Mouse (Mus musculus): Measurements from ENCODE around the gene Kyat1. TPM values are rescaled to one million over a fixed set of nuclear protein-coding genes. Genes with fewer than 3 reads are reported as not detected.
A peak's percentile ranks its signal among the peaks of the same experiment; 100 is the strongest.
"Not testable (repeated sequence)": the region's sequence is repeated elsewhere in the genome, so short reads cannot be mapped to it uniquely, and the experiment has no call there.

Gene Kyat1
- polyA plus RNA-seq, 2 experiments from 2014 or later, result 9.9 to 13.4 TPM

- ATAC-seq, result peak; percentile 92
Measured at GRCm38 (mm10) chr2:30171371-30171996, 34.2 kb downstream of the Kyat1 start, which contains the start of gene Endog. Gene Endog (plus strand): TSS chr2:30171493.

GRCm38 (mm10) chr2:30166677-30167076 lies 39.0 kb downstream of the Kyat1 start:
- no peak for ATAC-seq

GRCm38 (mm10) chr2:30164340-30164932 lies 41.2 kb downstream of the Kyat1 start:
- no peak for ATAC-seq

GRCm38 (mm10) chr2:30161809-30162208 lies 43.8 kb downstream of the Kyat1 start:
- ATAC-seq, result peak; percentile 75

- ATAC-seq, result not testable (repeated sequence)
Measured at GRCm38 (mm10) chr2:30159871-30160270, 45.8 kb downstream of the Kyat1 start.

DNA sequence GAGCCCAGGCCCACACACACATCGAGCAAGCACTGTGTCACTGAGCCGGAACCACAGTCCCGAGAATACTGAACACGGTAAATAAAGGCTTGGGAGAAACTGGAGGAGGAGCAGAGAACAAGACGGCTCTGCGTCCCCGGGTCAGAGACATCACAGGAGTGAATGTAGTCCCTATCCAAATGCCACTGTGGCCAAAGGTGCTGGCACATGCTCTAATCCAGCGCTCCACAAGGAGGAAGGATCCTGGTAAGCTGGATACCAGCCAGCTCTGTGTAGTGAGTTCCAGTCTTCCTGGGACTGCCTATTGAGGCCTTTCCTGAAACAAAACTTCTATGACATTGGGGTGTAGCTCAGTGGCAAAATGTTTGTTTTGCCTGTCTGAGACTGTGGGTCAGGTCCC lies 53.0 kb downstream of the Kyat1 start:
- no peak for ATAC-seq

- no peak for ATAC-seq
Measured at GRCm38 (mm10) chr2:30151840-30152239, 53.8 kb downstream of the Kyat1 start.

DNA sequence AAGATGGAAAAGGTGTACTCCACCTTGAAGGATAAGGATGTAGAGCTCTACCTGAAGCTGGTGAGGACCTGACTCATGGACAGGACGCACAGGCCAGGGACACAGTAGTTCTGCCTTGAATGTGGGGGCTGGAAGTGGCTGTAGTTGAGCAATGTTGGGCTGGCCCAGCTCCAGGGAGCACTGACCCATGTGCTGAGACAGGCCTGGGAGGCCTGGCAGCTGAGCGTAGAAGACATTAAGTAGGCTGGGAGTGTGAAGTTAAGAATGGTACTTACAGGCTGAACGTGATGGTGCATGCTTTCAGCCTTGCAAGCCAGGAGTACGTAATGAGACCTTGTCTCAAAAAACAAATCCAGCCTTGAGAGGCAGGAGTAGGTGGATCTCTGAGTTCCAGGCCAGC lies 58.2 kb downstream of the Kyat1 start:
- no peak for ATAC-seq

DNA sequence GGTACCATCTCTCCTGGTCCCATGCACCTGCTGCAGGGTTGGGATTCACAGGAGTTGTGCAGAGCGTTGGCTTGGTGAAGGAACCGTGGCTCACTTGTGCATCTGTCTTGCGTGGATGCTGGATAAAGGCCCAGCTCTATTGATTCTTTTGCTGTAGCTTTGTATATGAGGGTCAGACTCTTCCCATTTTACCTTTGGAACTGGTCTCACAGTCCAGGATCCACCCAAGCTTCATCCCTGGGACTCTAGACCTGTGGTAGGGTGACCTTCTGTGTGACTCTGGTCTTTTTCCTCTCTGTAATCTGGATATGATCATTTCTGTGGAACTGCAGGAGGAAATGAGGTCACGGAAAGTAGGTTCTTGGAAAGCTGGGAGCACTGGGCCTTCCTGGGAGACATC lies 61.2 kb downstream of the Kyat1 start:
- no peak for ATAC-seq

- ATAC-seq, result not testable (repeated sequence)
Measured at GRCm38 (mm10) chr2:30140021-30140420, 65.6 kb downstream of the Kyat1 start.

- ATAC-seq, result no peak
Measured at GRCm38 (mm10) chr2:30136458-30136857, 69.2 kb downstream of the Kyat1 start.

Other genes with a start within 250 kb of the Kyat1 start
- 100 to 1,000 TPM in 1 of 2 experiments, 10 to 100 TPM in 1; 70.4 to 103 TPM for gene Sptan1, start 240.3 kb downstream of the Kyat1 start, polyA plus RNA-seq (2017; shearing (Covaris generic))
- 1 to 10 TPM; 1.5 to 2.0 TPM for gene Wdr34, start 157.0 kb downstream of the Kyat1 start, polyA plus RNA-seq (2017; shearing (Covaris generic))
- gene Set, start 148.5 kb downstream of the Kyat1 start, polyA plus RNA-seq (2017; shearing (Covaris generic)), result 100 to 1,000 TPM; 362 to 387 TPM
- gene Pkn3, start 128.2 kb downstream of the Kyat1 start, polyA plus RNA-seq (2017; shearing (Covaris generic)), result under 1 TPM; 0.16 to 0.48 TPM
- 10 to 100 TPM; 32.3 to 44.9 TPM for gene Zdhhc12, start 112.2 kb downstream of the Kyat1 start, polyA plus RNA-seq (2017; shearing (Covaris generic))
- 10 to 100 TPM; 18.5 to 25.5 TPM for gene Zer1, start 81.3 kb downstream of the Kyat1 start, polyA plus RNA-seq (2017; shearing (Covaris generic))
- 10 to 100 TPM; 10.9 to 11.3 TPM for gene Tbc1d13, start 72.1 kb downstream of the Kyat1 start, polyA plus RNA-seq (2017; shearing (Covaris generic))
- 1 to 10 TPM; 1.3 to 2.5 TPM for gene Endog, start 34.4 kb downstream of the Kyat1 start, polyA plus RNA-seq (2017; shearing (Covaris generic))
- gene Spout1, start 27.4 kb downstream of the Kyat1 start, polyA plus RNA-seq (2017; shearing (Covaris generic)), result 10 to 100 TPM; 30.2 to 50.9 TPM
- 10 to 100 TPM; 27.2 to 36.9 TPM for gene Lrrc8a, start 31.9 kb upstream of the Kyat1 start, polyA plus RNA-seq (2017; shearing (Covaris generic))
- under 1 TPM in 1 of 2 experiments, not detected in 1; 0.25 TPM for gene Gm28035, start 34.7 kb upstream of the Kyat1 start, polyA plus RNA-seq (2017; shearing (Covaris generic))
- 1 to 10 TPM; 2.8 to 4.4 TPM for gene Phyhd1, start 60.4 kb upstream of the Kyat1 start, polyA plus RNA-seq (2017; shearing (Covaris generic))
- 1 to 10 TPM in 1 of 2 experiments, not detected in 1; 2.4 TPM for gene Gm28038, start 75.2 kb upstream of the Kyat1 start, polyA plus RNA-seq (2017; shearing (Covaris generic))
- 10 to 100 TPM; 11.3 to 12.8 TPM for gene Dolk, start 80.5 kb upstream of the Kyat1 start, polyA plus RNA-seq (2017; shearing (Covaris generic))
- gene Nup188, start 80.5 kb upstream of the Kyat1 start, polyA plus RNA-seq (2017; shearing (Covaris generic)), result 10 to 100 TPM; 23.3 to 44.4 TPM
- gene Sh3glb2, start 153.5 kb upstream of the Kyat1 start, polyA plus RNA-seq (2017; shearing (Covaris generic)), result 100 to 1,000 TPM in 1 of 2 experiments, 10 to 100 TPM in 1; 86.1 to 129 TPM
- gene Miga2, start 158.4 kb upstream of the Kyat1 start, polyA plus RNA-seq (2017; shearing (Covaris generic)), result 1 to 10 TPM; 5.0 to 8.3 TPM
- gene Dolpp1, start 186.4 kb upstream of the Kyat1 start, polyA plus RNA-seq (2017; shearing (Covaris generic)), result 10 to 100 TPM; 16.9 to 28.1 TPM
- 1 to 10 TPM; 1.1 to 2.2 TPM for gene Crat, start 210.0 kb upstream of the Kyat1 start, polyA plus RNA-seq (2017; shearing (Covaris generic))
- gene Ptpa, start 210.2 kb upstream of the Kyat1 start, polyA plus RNA-seq (2017; shearing (Covaris generic)), result 10 to 100 TPM; 37.8 to 86.7 TPM

Data from CD4-positive, CD25-positive, alpha-beta regulatory T cell, adult 4 months (primary cell).